Mouse (Mus musculus): ENCODE measurements around the gene Galnt11.

The Galnt11 gene

DNA sequence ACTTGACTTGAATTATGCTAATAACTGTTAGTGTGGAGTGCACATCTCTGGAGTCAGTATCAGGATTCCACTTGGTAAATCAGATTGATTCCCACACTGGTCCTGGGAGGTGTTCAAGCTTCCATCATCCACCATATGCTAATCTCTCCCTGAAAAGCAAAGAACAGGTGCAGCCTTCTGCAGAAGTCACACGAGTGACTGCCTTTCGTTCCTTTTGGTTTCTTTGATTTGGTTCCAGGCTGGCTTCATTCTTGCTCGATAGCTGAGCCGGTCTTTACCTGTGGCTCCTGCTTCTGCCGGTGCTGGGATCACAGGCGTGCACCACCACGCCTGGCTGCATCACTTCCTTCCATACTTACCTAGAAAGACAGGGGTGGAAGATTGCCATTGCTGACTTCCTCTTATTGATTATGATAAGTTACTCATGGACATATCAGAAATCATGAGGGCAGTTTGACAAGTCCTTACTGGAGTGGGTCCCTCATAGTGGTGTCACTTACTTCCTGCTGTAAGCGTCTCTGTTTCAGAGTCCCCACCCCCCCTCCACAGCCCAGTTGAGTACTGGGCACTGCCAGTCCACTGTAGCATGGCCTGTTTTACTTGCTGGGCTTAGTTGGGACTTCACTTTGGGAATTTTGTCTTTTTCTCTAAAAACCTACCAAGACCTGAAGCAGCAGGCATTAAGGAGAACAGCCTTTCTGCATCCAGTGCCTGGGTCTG lies 31.3 kb downstream of the Galnt11 start:
- no peak for DNase-seq (ENCODE audit: low spot score)

DNA sequence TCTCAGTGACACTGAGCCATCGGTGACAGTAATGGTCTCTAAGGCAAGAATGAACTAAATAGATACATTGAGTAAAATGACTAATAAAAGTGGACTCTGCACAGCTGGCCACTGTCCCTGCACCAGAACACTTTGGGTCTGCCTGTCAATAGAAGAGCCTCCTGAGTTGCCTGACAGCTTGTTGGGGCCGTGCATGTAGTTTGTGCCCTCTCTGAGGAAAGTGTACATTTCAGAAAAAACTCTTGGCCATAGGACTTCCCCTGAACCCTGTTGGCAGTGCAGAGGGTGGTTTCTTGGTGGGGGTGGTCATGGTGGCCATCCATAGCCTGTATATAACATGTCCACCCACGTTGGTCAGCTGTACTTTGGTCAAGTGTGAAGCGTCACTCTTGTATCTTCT lies 32.8 kb downstream of the Galnt11 start:
- no peak for DNase-seq (ENCODE audit: low spot score)

DNA sequence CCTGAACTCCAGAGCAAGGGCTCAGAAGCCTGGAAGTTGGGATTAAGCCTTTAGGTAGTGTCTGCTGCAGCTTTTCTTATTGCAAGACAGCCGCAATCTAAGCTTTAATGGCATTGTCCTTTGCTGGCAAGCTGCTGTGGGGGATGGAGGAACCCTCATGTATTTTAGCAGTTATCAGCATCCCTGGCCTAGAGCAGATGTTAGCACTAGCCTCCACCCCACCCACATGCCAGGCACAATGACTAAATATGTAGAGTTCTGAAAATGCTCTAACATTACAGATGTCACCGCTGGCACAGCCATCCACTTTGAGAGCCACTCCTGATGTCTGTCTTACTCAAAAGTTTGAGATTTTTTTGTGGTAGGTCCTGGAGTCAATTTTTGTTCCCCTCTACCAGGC lies 35.0 kb downstream of the Galnt11 start:
- DNase-seq (ENCODE audit: low spot score) = no peak

DNA sequence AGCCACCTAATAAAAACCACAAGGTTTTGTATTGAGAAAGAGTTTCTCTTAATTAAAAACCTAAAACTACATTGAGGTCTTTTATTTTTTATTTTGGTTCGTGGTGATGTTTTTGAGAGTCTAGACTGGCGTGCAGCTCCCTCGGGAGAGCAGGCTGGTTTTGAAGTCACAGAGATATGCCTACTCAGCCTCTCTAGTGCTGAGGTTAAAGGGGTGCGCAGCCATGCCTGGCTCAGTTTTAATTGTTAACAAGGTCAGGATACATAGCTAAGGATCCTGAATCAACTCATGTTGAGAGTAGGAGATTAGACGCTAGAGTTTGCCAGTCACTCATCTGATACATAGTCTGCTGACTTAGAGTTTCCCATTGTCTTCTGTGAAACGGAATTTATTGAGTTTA lies 39.7 kb downstream of the Galnt11 start:
- DNase-seq (ENCODE audit: low spot score) = no peak

DNA sequence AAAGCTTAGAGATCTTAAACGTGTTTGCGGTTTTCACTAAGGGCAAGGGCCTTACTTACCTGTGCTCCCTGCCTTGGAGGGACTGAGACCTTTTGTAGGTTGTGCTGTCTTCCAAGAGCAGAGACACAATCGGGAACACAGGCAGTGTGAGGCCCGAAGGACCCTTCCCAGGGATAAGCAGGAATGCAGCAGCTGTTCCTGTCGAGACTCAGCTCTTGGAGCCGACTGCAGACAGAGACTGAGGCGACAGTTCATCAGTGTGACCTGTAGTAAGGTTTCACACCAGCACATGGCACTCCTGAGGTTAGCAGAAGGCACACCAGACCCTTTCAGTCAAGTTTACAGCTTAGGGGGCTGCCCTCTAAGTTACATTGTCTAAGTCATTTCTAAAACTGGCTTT lies 40.6 kb downstream of the Galnt11 start:
- DNase-seq (ENCODE audit: low spot score) = no peak

DNA sequence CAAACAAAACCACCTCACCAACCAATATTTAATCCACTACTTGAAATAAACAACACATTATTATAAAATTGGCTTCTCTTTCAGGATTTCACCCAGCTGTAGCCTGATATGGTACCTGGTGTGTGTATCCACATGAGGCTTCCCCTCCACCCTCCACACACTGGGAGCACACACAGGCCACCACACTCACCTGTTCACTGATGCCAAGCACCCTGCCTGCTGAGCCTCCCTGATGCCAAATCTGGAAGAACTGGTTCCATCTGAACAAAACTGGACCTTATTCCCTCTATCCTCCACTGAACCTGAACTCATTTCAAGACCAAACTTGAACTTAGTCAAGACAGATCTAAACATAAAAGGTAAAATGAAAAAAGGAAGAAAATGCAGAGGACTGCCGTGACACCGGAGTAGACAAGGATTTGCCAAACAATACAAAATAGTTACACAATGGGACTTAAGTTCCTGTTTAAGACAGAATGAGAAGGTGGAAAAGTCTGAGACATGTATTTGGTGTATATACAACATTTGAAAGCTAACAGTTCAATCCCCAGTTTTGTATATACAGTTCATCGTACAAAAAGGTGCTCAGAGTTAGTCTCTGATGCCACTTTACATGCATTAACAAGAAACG lies 46.7 kb downstream of the Galnt11 start:
- no peak for DNase-seq (ENCODE audit: low spot score)

DNA sequence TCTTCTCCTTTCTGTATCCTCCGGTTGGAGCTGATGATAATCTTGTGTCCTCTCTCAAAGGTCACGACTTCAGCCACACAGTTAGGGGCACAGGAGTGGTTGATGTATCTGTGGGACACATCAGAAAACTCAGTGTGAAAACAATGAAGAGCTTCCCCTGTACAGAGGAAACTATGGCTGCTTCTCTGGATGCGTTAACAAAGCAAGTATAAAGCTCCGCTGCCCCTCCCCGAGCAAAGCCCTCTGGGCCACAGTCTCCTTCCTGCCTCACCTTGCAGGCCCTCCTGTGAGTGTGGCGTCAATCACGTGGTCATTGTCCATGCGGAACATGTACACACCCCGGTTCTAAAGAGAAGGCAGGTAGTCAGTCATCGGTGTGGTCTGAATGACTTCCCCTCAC lies 53.9 kb downstream of the Galnt11 start:
- no peak for DNase-seq (ENCODE audit: low spot score)

DNA sequence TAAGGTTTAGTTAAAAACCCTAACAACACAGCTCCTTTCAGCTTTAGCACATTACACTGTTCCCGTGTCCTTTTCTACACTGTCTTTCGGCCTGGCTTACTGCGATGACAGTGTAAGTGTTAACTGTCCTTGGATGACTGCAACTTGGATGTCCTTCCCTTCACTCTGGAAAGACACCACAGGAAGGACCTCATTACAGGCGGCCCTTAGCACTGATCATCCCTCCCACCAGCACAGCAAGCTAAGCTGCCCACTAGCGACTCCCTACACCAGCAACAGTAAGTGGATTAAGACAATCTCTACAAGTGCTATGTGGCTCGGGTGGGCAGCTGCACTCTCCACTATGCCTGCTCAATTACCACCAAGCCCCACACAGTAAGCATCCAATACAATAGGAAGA lies 54.7 kb downstream of the Galnt11 start:
- no peak for DNase-seq (ENCODE audit: low spot score)

DNA sequence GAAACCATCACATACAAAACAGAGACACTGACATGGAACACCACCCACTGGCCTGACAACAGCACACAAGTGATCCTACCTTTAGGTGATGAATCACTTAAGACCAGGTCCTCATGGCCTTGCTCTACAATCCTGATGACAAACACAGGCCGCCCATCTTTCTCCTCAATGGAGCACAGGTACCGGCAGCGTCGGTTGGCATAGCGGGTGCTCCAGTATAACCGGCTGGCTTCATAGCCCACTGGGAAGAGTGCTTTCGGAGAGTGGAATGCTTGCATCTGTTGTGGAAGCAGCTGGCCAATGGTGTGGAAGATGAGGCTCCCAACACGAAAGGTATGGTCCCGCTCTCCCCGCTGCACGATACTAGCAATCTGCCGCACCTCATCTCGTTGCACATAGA lies 62.3 kb downstream of the Galnt11 start:
- no peak for DNase-seq (ENCODE audit: low spot score)

DNA sequence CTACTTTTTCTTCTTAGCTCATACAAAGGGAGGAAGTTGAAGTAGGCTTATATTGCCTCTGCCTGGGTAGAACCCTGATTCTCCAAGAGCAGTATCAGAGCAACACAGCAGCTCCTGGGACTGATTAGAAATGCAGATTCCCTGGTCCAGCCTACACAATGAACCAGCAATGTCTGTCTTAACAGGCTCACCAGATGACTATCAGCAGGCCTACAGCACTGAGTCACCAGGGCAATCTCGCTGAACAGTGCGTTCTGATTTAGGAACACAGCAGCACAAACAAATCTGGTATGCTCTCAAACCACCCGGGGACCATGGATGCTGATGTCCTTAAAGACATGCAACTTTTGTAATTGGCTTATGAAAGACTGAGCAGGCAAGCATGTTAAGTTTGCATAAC lies 75.1 kb downstream of the Galnt11 start:
- DNase-seq (ENCODE audit: low spot score) = no peak

DNA sequence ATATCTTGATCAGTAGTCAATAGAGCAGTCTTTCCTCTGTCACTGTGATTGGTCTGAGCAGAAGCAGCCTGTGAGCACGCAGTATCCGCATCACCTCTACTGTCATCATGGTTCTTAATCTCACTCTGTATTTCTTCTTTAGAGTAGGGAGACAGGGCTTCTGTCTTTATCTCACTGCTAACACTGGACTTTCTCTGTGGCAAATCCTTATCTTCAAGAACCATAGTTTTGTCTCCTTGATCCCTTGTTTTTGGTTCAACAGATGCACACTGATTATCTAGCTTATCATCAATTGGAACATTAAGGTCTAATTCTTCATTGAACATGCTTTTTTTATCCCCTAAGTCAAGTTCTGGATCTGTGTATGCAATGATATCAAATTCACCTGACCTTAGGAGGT lies 88.5 kb downstream of the Galnt11 start:
- no peak for DNase-seq (ENCODE audit: low spot score)

DNA sequence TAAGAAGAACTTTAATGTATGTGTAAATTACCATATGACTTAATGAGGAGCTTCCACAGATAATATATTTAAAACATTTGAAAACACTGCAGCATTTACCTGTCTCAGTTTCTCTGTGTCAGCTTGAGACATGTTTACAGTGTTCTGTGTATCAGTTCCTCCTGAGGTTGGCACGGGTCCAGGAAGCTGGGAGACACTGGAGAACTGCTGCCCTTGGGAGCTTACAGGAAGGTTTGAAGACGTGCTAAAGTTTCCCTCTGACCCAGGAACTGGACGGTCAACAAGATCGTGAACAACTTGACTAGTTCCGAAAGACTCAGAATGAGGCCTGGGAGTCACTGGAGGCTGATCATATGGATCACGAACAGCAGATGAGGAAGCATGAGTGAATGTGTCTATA lies 92.2 kb downstream of the Galnt11 start:
- DNase-seq (ENCODE audit: low spot score) = peak; percentile 24

Data from ovary, postnatal 36 days (tissue).